Mouse (Mus musculus): ENCODE results near the gene Smim1.

- TF ChIP-seq POLR2A (IDR thresholded peaks at IDR 0.05; ENCODE audit: insufficient read length, low read depth) (no peak), MAX (IDR thresholded peaks at IDR 0.05; ENCODE audit: low read depth) (no peak), CEBPB (IDR thresholded peaks at IDR 0.05; ENCODE audit: insufficient read depth, poor library complexity, severe bottlenecking) (no peak), TCF12 (IDR thresholded peaks at IDR 0.05; ENCODE audit: insufficient read depth, poor library complexity, severe bottlenecking) (no peak), MYOG (IDR thresholded peaks at IDR 0.05; ENCODE audit: control insufficient read depth in 1 of 3, insufficient read depth in 1 of 3, insufficient read length in 2 of 3, low read depth in 2 of 3) (no peak), SRF (IDR thresholded peaks at IDR 0.05; ENCODE audit: control insufficient read depth, insufficient read length, low read depth) (no peak), MYOD1 (IDR thresholded peaks at IDR 0.05; ENCODE audit: control insufficient read depth in 1 of 3, insufficient read length in 2 of 3, low read depth in 2 of 3) (no peak), E2F4 (IDR thresholded peaks at IDR 0.05; ENCODE audit: insufficient read depth) (no peak), USF1 (IDR thresholded peaks at IDR 0.05; ENCODE audit: low read depth) (no peak), POLR2AphosphoS2 (IDR thresholded peaks at IDR 0.05; ENCODE audit: insufficient read length, low read depth) (no peak)
These were observed 44.9 kb upstream of the Smim1 start for GRCm38 (mm10) chr4:154070896-154071295.
